Mouse (Mus musculus) heart, postnatal 0 days (tissue): ENCODE results near the gene Slc6a18.

Source experiments
- CTCF ChIP-seq: IDR thresholded peaks from 2 replicates; pipeline ENCODE4 v1.5.1; 2016; ENCODE audit warnings: antibody characterized with exemption, control low read depth, low read depth
- EP300 ChIP-seq: IDR thresholded peaks from 2 replicates; pipeline ENCODE4 v1.6.1; 2016; ENCODE audit warnings: antibody characterized with exemption, low read depth

- no peak for TF ChIP-seq CTCF
- no peak for TF ChIP-seq EP300
Observed at GRCm38 (mm10) chr13:73658953-73659352, 18.9 kb downstream of the Slc6a18 start.
